Mouse (Mus musculus): ENCODE results near the gene Ppm1k. TPM values are rescaled to one million over a fixed set of nuclear protein-coding genes. Genes with fewer than 3 reads are reported as not detected.

Gene Ppm1k
- 2.7 and 3.6 TPM in 2 replicates for polyA plus RNA-seq (2015; fragmentation: Nextera tagmentation; extraction: Ambion mirVana)

GRCm38 (mm10) chr6:57535386-57535936 is at the start of gene Ppm1k:
TSS of gene Ppm1k (minus strand) at chr6:57535468.
- Histone ChIP-seq H3K27me3 (ENCODE audit: insufficient read depth, low read length) (no peaks in the 10 kb centered on the region), H3K9ac (ENCODE audit: low read depth, low read length) (peak within 1 kb of the TSS; percentile 79), H3K4me1 (replicated peaks; ENCODE audit: insufficient read depth, low read length) (no peaks in the 10 kb centered on the region), H3K27ac (peak within 1 kb of the TSS; percentile 88), H3K4me2 (ENCODE audit: low read length) (peak within 1 kb of the TSS; percentile 89), H3K4me3 (replicated peaks; ENCODE audit: low read depth, low read length) (peak within 1 kb of the TSS; percentile 77), H3K36me3 (ENCODE audit: insufficient read depth, low read length) (no peaks in the 10 kb centered on the region), H3K9me3 (replicated peaks; ENCODE audit: low read length) (no peaks in the 10 kb centered on the region)
- ATAC-seq (replicated peaks; ENCODE audit: low FRiP score, low read depth) = peak; percentile 99
- under 1% methylated on average over 24 of the region's 24 CpGs for WGBS
- peak; percentile 100 for DNase-seq (ENCODE audit: low spot score)
- no peak for TF ChIP-seq CTCF (IDR thresholded peaks at IDR 0.05; ENCODE audit: low read depth)

GRCm38 (mm10) chr6:57582356-57582755 is 47.1 kb upstream of the Ppm1k start:
- DNase-seq (ENCODE audit: low spot score) = no peak
- Histone ChIP-seq H3K36me3 (ENCODE audit: insufficient read depth, low read length) (no peaks in the 10 kb centered on the region), H3K27me3 (ENCODE audit: insufficient read depth, low read length) (no peaks in the 10 kb centered on the region), H3K27ac (no peak overlapping the region), H3K4me2 (ENCODE audit: low read length) (no peak overlapping the region), H3K4me1 (replicated peaks; ENCODE audit: insufficient read depth, low read length) (no peaks in the 10 kb centered on the region), H3K4me3 (replicated peaks; ENCODE audit: low read depth, low read length) (no peak overlapping the region), H3K9me3 (replicated peaks; ENCODE audit: low read length) (no peaks in the 10 kb centered on the region), H3K9ac (ENCODE audit: low read depth, low read length) (no peak overlapping the region)
- no peak for ATAC-seq (replicated peaks; ENCODE audit: low FRiP score, low read depth)
- 84% methylated on average over 4 of the region's 4 CpGs for WGBS
- TF ChIP-seq CTCF (IDR thresholded peaks at IDR 0.05; ENCODE audit: low read depth) = no peak

- no peak for DNase-seq (ENCODE audit: low spot score)
- Histone ChIP-seq H3K4me3 (replicated peaks; ENCODE audit: low read depth, low read length) (peak overlapping the region; percentile 76), H3K27ac (peak overlapping the region; percentile 87), H3K36me3 (ENCODE audit: insufficient read depth, low read length) (no peaks in the 10 kb centered on the region), H3K27me3 (ENCODE audit: insufficient read depth, low read length) (no peaks in the 10 kb centered on the region), H3K4me2 (ENCODE audit: low read length) (peak overlapping the region; percentile 92), H3K9me3 (replicated peaks; ENCODE audit: low read length) (no peaks in the 10 kb centered on the region), H3K4me1 (replicated peaks; ENCODE audit: insufficient read depth, low read length) (no peaks in the 10 kb centered on the region), H3K9ac (ENCODE audit: low read depth, low read length) (0 out of 2 replicates have a peak overlapping the region, but pooled peaks have one; percentile 64)
- TF ChIP-seq CTCF (IDR thresholded peaks at IDR 0.05; ENCODE audit: low read depth) = no peak
- WGBS = 83% methylated on average over 12 of the region's 12 CpGs
- no peak for ATAC-seq (replicated peaks; ENCODE audit: low FRiP score, low read depth)
Observed at GRCm38 (mm10) chr6:57581595-57581994, 46.3 kb upstream of the Ppm1k start.

GRCm38 (mm10) chr6:57580881-57581548 is 45.7 kb upstream of the Ppm1k start, which contains the start of gene Herc6:
TSS of gene Herc6 (plus strand) at chr6:57581000.
- ATAC-seq (replicated peaks; ENCODE audit: low FRiP score, low read depth) = peak; percentile 93
- Histone ChIP-seq H3K4me3 (replicated peaks; ENCODE audit: low read depth, low read length) (peak within 1 kb of the TSS; percentile 76), H3K36me3 (ENCODE audit: insufficient read depth, low read length) (no peaks in the 10 kb centered on the region), H3K27ac (peak within 1 kb of the TSS; percentile 87), H3K4me1 (replicated peaks; ENCODE audit: insufficient read depth, low read length) (no peaks in the 10 kb centered on the region), H3K4me2 (ENCODE audit: low read length) (peak within 1 kb of the TSS; percentile 92), H3K9me3 (replicated peaks; ENCODE audit: low read length) (no peaks in the 10 kb centered on the region), H3K9ac (ENCODE audit: low read depth, low read length) (peak within 1 kb of the TSS; percentile 64), H3K27me3 (ENCODE audit: insufficient read depth, low read length) (no peaks in the 10 kb centered on the region)
- peak; percentile 84 for DNase-seq (ENCODE audit: low spot score)
- TF ChIP-seq CTCF (IDR thresholded peaks at IDR 0.05; ENCODE audit: low read depth) = no peak
- WGBS = 1% methylated on average over 16 of the region's 16 CpGs

- no peak for TF ChIP-seq CTCF (IDR thresholded peaks at IDR 0.05; ENCODE audit: low read depth)
- ATAC-seq (replicated peaks; ENCODE audit: low FRiP score, low read depth) = no peak
- DNase-seq (ENCODE audit: low spot score) = no peak
- Histone ChIP-seq H3K9ac (ENCODE audit: low read depth, low read length) (no peak overlapping the region), H3K4me3 (replicated peaks; ENCODE audit: low read depth, low read length) (no peak overlapping the region), H3K36me3 (ENCODE audit: insufficient read depth, low read length) (no peaks in the 10 kb centered on the region), H3K9me3 (replicated peaks; ENCODE audit: low read length) (no peaks in the 10 kb centered on the region), H3K27me3 (ENCODE audit: insufficient read depth, low read length) (no peaks in the 10 kb centered on the region), H3K4me1 (replicated peaks; ENCODE audit: insufficient read depth, low read length) (no peaks in the 10 kb centered on the region), H3K4me2 (ENCODE audit: low read length) (no peak overlapping the region), H3K27ac (no peak overlapping the region)
Observed at GRCm38 (mm10) chr6:57571587-57571986, 36.3 kb upstream of the Ppm1k start.

GRCm38 (mm10) chr6:57570170-57570974 is 35.1 kb upstream of the Ppm1k start:
- 14% methylated on average over 6 of the region's 6 CpGs for WGBS
- no peak for ATAC-seq (replicated peaks; ENCODE audit: low FRiP score, low read depth)
- no peaks in the 10 kb centered on the region for H3K9me3 ChIP-seq (replicated peaks; ENCODE audit: low read length)

More at GRCm38 (mm10) chr6:57570170-57570974, 35.1 kb upstream of the Ppm1k start:
- no peak overlapping the region for H3K27ac ChIP-seq
- no peaks in the 10 kb centered on the region for H3K36me3 ChIP-seq (ENCODE audit: insufficient read depth, low read length)
- no peak overlapping the region for H3K4me3 ChIP-seq (replicated peaks; ENCODE audit: low read depth, low read length)
- H3K4me2 ChIP-seq (ENCODE audit: low read length) = no peak overlapping the region
- TF ChIP-seq CTCF (IDR thresholded peaks at IDR 0.05; ENCODE audit: low read depth) = peak; percentile 83
- H3K9ac ChIP-seq (ENCODE audit: low read depth, low read length) = no peak overlapping the region
- H3K4me1 ChIP-seq (replicated peaks; ENCODE audit: insufficient read depth, low read length) = no peaks in the 10 kb centered on the region
- DNase-seq (ENCODE audit: low spot score) = peak; percentile 84
- no peaks in the 10 kb centered on the region for H3K27me3 ChIP-seq (ENCODE audit: insufficient read depth, low read length)

Measured in kidney, postnatal 0 days (tissue).